Mouse (Mus musculus) T-cell, adult 66 days (primary cell): Measurements from ENCODE around the gene Olfr1030. TPM values are rescaled to one million over a fixed set of nuclear protein-coding genes. Genes with fewer than 3 reads are reported as not detected.

Experiments
- total RNA-seq, 2 experiments: library from RNA; stranded (reverse); gene quantifications; 3 replicates in 1 of 2; 4 replicates in 1 of 2; pipeline ENCODE4 v1.2.4; 2023

Gene Olfr1030
- not detected for total RNA-seq

GRCm38 (mm10) chr2:85978976-85979375 lies at the start of gene Olfr1030:
Gene Olfr1030, plus strand, starts transcription at chr2:85979276.

GRCm38 (mm10) chr2:85950137-85950536 lies 28.9 kb upstream of the Olfr1030 start, which contains the start of gene Olfr1028:
Gene Olfr1028, plus strand, starts transcription at chr2:85950437.

GRCm38 (mm10) chr2:85973595-85973994 lies 5.5 kb upstream of the Olfr1030 start, which contains the start of gene Olfr1029:
Gene Olfr1029, plus strand, starts transcription at chr2:85973895.

GRCm38 (mm10) chr2:85990004-85990403 lies 10.9 kb downstream of the Olfr1030 start, which contains the start of gene Olfr1031:
Gene Olfr1031, plus strand, starts transcription at chr2:85990304.

GRCm38 (mm10) chr2:86005240-86005639 lies 26.2 kb downstream of the Olfr1030 start, which contains the start of gene Olfr1032:
Gene Olfr1032, plus strand, starts transcription at chr2:86005540.

GRCm38 (mm10) chr2:86020406-86020805 lies 41.3 kb downstream of the Olfr1030 start, which contains the start of gene Olfr1033:
Gene Olfr1033, plus strand, starts transcription at chr2:86020633.

Other genes starting within 250 kb of the Olfr1030 start
- gene Olfr1012, start 216.5 kb upstream of the Olfr1030 start, total RNA-seq, result not detected
- gene Olfr1013, start 212.2 kb upstream of the Olfr1030 start, total RNA-seq, result not detected
- gene Olfr1014, start 206.6 kb upstream of the Olfr1030 start, total RNA-seq, result not detected
- not detected for gene Olfr1015, start 197.3 kb upstream of the Olfr1030 start, total RNA-seq
- not detected for gene Olfr1016, start 176.7 kb upstream of the Olfr1030 start, total RNA-seq
- not detected for gene Olfr1018, start 160.8 kb upstream of the Olfr1030 start, total RNA-seq
- gene Olfr1019, start 133.8 kb upstream of the Olfr1030 start, total RNA-seq, result not detected
- gene Olfr1020, start 132.2 kb upstream of the Olfr1030 start, total RNA-seq, result not detected
- not detected for gene Olfr1022, start 110.7 kb upstream of the Olfr1030 start, total RNA-seq
- gene Olfr1023, start 93.6 kb upstream of the Olfr1030 start, total RNA-seq, result not detected
- not detected for gene Olfr1024, start 74.2 kb upstream of the Olfr1030 start, total RNA-seq
- gene Olfr1025-ps1, start 64.1 kb upstream of the Olfr1030 start, total RNA-seq, result not detected
- gene Olfr1026, start 57.7 kb upstream of the Olfr1030 start, total RNA-seq, result not detected
- not detected for gene Olfr1028, start 28.8 kb upstream of the Olfr1030 start, total RNA-seq
- gene Olfr1029, start 5.4 kb upstream of the Olfr1030 start, total RNA-seq, result not detected
- gene Olfr1031, start 11.0 kb downstream of the Olfr1030 start, total RNA-seq, result not detected
- not detected for gene Olfr1032, start 26.3 kb downstream of the Olfr1030 start, total RNA-seq
- not detected for gene Olfr1033, start 41.4 kb downstream of the Olfr1030 start, total RNA-seq
- not detected for gene Olfr1034, start 66.6 kb downstream of the Olfr1030 start, total RNA-seq
- not detected for gene Olfr1036, start 94.7 kb downstream of the Olfr1030 start, total RNA-seq
- gene Olfr1037, start 108.1 kb downstream of the Olfr1030 start, total RNA-seq, result not detected
- not detected for gene Olfr1039, start 156.7 kb downstream of the Olfr1030 start, total RNA-seq
- not detected for gene Olfr1040, start 167.5 kb downstream of the Olfr1030 start, total RNA-seq
- not detected for gene Olfr1042, start 182.6 kb downstream of the Olfr1030 start, total RNA-seq
- not detected for gene Olfr1043, start 188.2 kb downstream of the Olfr1030 start, total RNA-seq
- gene Olfr1044, start 198.5 kb downstream of the Olfr1030 start, total RNA-seq, result not detected
- gene Olfr52, start 206.4 kb downstream of the Olfr1030 start, total RNA-seq, result not detected
- gene Olfr1045, start 223.7 kb downstream of the Olfr1030 start, total RNA-seq, result not detected
- not detected for gene Olfr1046, start 240.0 kb downstream of the Olfr1030 start, total RNA-seq